Mouse (Mus musculus) mammary gland, adult 2 months (tissue): ENCODE results near the gene Cntd1. TPM values are rescaled to one million over a fixed set of nuclear protein-coding genes. Genes with fewer than 3 reads are reported as not detected.

Experiments used
- polyA plus RNA-seq: library from polyadenylated mRNA; depleted of rRNA; stranded (reverse); fragments of >200 nt; gene quantifications from 2 replicates; pipeline ENCODE4 v1.2.3, GENCODE M21; 2012; ENCODE audit warnings: low replicate concordance; rRNA removed

Gene Cntd1
- polyA plus RNA-seq = 0.05 and 0.17 TPM in 2 replicates

DNA sequence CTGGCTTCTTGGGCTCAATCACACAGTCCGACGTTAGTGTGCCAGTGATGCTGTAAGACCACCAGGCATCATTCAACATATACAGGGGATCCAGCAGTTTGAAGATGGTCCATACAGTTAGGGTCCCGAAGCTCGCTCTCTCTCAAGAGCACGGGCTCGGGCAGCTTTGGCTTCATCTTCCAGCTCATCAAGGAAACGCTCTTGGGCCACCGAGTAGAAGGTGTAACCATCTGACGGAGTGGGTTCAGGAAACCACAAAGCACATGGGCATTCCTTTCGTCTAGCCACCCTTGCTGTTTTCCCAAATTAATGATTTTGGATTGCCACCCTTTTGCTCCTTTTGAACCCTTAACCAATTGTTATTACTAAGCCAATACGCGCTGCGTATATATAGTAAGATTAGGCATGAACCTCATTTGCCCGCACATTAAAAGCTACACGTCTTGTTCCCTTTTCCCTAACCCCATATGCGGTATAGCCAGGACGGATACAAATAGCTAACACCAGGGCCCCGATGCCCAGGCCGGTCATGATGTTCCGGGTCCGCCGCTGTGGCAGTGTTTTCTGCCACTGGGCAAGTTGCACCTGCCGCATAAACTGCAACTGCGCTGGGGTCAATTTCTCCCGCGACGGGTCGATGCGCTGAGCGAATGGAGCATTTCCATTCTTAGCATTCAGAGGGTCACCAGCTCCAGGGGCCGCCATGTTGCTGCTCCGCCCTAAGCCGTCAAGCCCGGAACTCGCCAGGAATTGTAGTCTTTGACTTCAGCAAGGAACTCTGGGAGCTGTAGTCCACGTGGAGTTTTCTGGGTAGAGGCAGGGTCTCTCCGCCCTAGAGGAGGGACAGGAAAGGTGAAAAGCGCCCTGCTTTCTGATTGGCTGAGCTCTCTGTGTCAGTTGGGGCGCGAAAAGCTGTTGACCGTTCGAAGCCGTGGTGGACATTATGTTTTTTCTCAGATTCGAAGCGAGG, at the start of gene Cntd1, which contains the start of gene Coa3:
Gene Cntd1 (plus strand): TSS at position 790 of the 970 bp plus-strand sequence.
Gene Coa3 (minus strand): TSS at position 892 of the 970 bp plus-strand sequence.

DNA sequence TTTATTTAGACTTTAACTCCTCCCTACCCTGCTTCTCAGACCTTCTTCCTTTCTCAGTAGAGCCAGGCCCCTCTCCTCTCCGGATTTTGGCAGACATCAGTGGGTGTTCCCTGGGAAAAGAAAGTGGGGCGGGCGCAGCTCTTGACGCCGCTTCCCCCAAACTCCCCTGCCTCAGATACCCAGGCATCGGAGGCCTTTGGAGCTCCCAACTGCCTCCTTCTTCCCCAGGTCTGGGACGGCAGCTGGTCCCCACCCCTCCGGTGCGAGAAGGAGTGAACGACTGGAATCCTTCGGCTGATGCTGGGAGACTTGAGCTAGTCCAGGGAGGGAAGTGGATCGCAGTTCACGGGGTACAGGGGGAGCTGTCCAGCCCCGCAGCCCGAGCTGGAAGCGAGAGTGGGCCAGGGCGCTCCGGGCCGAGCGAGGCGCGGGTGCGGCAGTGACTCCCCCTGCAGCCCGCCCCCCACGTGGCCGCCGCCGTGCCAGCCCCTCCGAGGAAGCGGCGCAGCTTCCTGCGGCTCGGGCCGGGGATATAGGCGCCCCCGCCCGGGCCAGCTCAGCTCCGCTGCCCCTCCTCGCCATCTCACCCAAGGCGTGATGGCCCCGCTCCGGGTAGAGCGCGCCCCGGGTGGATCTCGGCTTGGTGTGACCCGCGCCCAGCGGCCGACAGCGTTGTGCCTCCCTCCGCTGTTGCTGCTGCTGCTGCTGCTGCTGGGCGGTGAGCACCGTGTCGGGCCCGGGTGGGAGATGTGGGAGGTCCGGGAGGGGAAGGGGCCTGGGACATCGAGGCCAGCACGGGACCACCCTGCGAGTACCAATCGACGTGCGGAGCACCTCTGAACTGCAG, 32.7 kb upstream of the Cntd1 start, which contains the start of gene Ramp2:
Gene Ramp2 (plus strand): TSS at position 174 of the 847 bp plus-strand sequence.

DNA sequence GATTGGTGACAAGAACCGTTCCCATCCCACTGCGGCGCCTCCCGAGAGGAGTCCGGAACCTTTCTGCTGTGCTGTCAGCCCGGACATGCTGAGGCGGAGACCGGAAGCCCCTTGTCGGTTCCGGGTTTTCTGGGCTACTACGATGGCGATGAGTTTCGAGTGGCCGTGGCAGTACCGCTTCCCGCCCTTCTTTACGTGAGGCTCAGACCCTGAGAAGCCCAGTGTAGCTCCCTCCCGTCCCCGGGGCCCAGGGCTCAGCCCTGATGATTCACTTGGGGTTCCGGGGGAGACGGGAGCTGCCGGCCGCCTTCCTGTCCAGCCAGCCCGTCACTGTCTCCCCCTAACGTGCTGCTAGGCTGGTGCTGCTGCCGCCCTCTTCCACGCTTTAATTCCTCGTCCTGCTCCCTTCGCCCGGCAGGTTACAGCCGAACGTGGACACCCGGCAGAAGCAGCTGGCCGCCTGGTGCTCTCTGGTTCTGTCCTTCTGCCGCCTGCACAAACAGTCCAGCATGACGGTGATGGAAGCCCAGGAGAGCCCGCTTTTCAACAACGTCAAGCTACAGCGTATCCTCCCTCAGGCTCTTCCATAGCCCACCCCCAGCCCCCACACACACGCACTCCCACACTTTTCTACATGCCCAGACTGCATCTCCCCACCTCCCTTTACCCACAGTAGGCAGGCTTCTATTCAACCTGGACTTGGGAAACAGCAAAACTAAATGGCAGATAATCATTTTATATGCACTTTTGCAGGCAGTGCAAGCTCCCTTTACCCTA, 25.0 kb upstream of the Cntd1 start, which contains the start of gene Vps25:
Gene Vps25 (plus strand): TSS at position 95 of the 777 bp plus-strand sequence.

GRCm38 (mm10) chr11:101259948-101260825, 18.6 kb upstream of the Cntd1 start, which contains the start of gene Wnk4:
Gene Wnk4, plus strand, starts transcription at chr11:101260567.

DNA sequence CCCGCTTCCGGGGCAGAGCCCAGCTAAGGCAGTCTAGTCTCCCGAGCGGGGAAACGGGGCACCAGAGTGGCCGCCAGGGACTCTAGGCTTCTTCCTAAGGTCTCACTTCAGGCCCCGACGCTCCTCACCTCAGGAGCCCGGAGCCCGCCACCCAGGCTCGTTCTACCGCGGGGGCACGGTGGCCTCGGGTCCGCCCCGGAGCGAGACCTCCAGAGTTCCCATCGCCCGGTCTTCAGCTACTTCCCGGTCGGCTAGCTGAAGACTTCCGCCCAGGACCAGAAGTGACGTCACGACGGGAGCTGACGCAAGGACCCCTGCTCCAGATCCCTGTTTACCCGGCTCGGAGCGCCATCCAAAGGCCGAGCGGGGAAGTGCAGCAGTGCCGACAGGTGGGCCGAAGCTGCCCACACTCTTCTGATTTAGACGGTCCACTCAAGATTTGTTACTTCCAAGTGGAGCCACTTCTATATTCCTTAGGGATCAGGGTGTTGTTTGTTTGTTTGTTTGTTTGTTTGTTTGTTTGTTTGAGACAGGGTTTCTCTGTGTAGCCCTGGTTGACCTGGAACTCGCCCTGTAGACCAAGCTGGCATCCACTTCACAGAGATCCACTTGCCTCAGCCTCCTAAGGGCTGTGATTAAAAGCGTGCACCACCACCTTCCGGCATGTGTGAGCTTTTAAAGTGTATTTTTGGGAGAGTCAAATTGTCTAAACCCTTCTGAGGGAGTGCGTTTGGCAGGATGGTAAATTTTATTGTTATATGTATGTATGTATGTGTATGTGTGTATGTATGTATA, 23.4 kb downstream of the Cntd1 start, which contains the start of gene Becn1:
Gene Becn1 (minus strand): TSS at position 283 of the 795 bp plus-strand sequence.

GRCm38 (mm10) chr11:101315665-101316500, 37.1 kb downstream of the Cntd1 start, which contains the start of gene Psme3:
Gene Psme3, plus strand, starts transcription at chr11:101316213.

DNA sequence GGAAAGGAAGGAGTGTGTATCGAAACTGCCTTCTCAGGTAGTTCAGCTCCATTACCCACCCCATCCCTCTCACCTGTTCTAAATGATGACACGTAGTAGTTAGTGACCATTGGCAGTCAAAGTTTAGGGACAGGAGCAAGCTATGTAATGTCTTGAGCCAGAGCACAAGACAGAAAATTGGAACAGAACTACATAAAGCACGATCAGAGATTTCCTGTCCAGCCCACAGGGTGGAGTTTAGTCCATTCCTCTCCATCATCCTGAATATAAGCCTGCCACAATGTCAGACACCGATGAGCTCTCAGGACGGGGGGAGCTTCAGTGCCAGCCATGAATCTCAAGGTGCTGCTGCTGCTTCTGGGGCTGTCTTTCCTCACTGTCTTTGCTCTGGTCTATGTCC, 46.0 kb downstream of the Cntd1 start, which contains the start of gene Aoc2:
Gene Aoc2 (plus strand): TSS at position 301 of the 400 bp plus-strand sequence.

GRCm38 (mm10) chr11:101330371-101330924, 51.6 kb downstream of the Cntd1 start, which contains the start of gene Aoc3:
Gene Aoc3, plus strand, starts transcription at chr11:101330605.

Other genes with a start within 250 kb of the Cntd1 start
- gene Naglu, start 209.0 kb upstream of the Cntd1 start, polyA plus RNA-seq = 43.2 and 45.4 TPM in 2 replicates
- gene Hsd17b1, start 200.6 kb upstream of the Cntd1 start, polyA plus RNA-seq = 0.24 and 0.94 TPM in 2 replicates
- 92.0 and 118 TPM in 2 replicates for gene Coasy, start 196.4 kb upstream of the Cntd1 start, polyA plus RNA-seq
- gene Mlx, start 191.7 kb upstream of the Cntd1 start, polyA plus RNA-seq = 50.5 and 97.1 TPM in 2 replicates
- 0.43 and 0.62 TPM in 2 replicates for gene Psmc3ip, start 183.6 kb upstream of the Cntd1 start, polyA plus RNA-seq
- 81.8 and 115 TPM in 2 replicates for gene Retreg3, start 159.1 kb upstream of the Cntd1 start, polyA plus RNA-seq
- 8.4 and 17.4 TPM in 2 replicates for gene Tubg1, start 159.1 kb upstream of the Cntd1 start, polyA plus RNA-seq
- gene Tubg2, start 123.1 kb upstream of the Cntd1 start, polyA plus RNA-seq = 4.1 and 4.5 TPM in 2 replicates
- gene Cntnap1, start 108.5 kb upstream of the Cntd1 start, polyA plus RNA-seq = 12.3 and 13.5 TPM in 2 replicates
- 51.3 and 92.6 TPM in 2 replicates for gene Plekhh3, start 107.7 kb upstream of the Cntd1 start, polyA plus RNA-seq
- 2.9 and 6.8 TPM in 2 replicates for gene Ccr10, start 103.6 kb upstream of the Cntd1 start, polyA plus RNA-seq
- 34.7 and 54.3 TPM in 2 replicates for gene Ezh1, start 52.5 kb upstream of the Cntd1 start, polyA plus RNA-seq
- gene Ramp2, start 33.0 kb upstream of the Cntd1 start, polyA plus RNA-seq = 138 and 195 TPM in 2 replicates
- gene Vps25, start 25.3 kb upstream of the Cntd1 start, polyA plus RNA-seq = 89.8 and 96.1 TPM in 2 replicates
- gene Wnk4, start 18.4 kb upstream of the Cntd1 start, polyA plus RNA-seq = 1.9 and 2.4 TPM in 2 replicates
- gene Coa3, start 102 bp downstream of the Cntd1 start, polyA plus RNA-seq = 190 and 296 TPM in 2 replicates
- gene Becn1, start 23.3 kb downstream of the Cntd1 start, polyA plus RNA-seq = 53.9 and 131 TPM in 2 replicates
- gene Psme3, start 37.2 kb downstream of the Cntd1 start, polyA plus RNA-seq = 44.3 and 89.4 TPM in 2 replicates
- 6.3 and 7.4 TPM in 2 replicates for gene Aoc2, start 46.1 kb downstream of the Cntd1 start, polyA plus RNA-seq
- 268 and 327 TPM in 2 replicates for gene Aoc3, start 51.6 kb downstream of the Cntd1 start, polyA plus RNA-seq
- 0.06 and 0.60 TPM in 2 replicates for gene G6pc, start 88.5 kb downstream of the Cntd1 start, polyA plus RNA-seq
- gene Aarsd1, start 138.6 kb downstream of the Cntd1 start, polyA plus RNA-seq = 22.4 and 22.6 TPM in 2 replicates
- gene Gm27029, start 145.8 kb downstream of the Cntd1 start, polyA plus RNA-seq = 0.46 TPM in 1 of 2 replicates, not detected in the other
- 24.9 and 25.1 TPM in 2 replicates for gene Rundc1, start 146.1 kb downstream of the Cntd1 start, polyA plus RNA-seq
- 3.4 and 15.5 TPM in 2 replicates for gene Ptges3l, start 146.3 kb downstream of the Cntd1 start, polyA plus RNA-seq
- gene Rpl27, start 163.3 kb downstream of the Cntd1 start, polyA plus RNA-seq = 285 and 417 TPM in 2 replicates
- 48.5 and 57.7 TPM in 2 replicates for gene Ifi35, start 169.4 kb downstream of the Cntd1 start, polyA plus RNA-seq
- gene Rnd2, start 186.0 kb downstream of the Cntd1 start, polyA plus RNA-seq = 9.3 and 10.1 TPM in 2 replicates
- 137 and 204 TPM in 2 replicates for gene Vat1, start 187.2 kb downstream of the Cntd1 start, polyA plus RNA-seq